16 mouse cellular contexts compared by ENCODE assay signal in genomic region chr17:64917830-64918229, GRCm38 (mm10).
"Had no signal": no experiment of that assay in that cellular context is flagged by ENCODE, and none has a peak within 500 bp of the region (broad histone marks: within the 10 kb centered on the region; RNA-seq: fewer than 3 reads in every experiment).

No protein-coding gene starts in this region.

- H3K9me3 ChIP-seq: limb, embryonic 13.5 days; midbrain, embryonic 12.5 days; midbrain, embryonic 15.5 days; neural tube, embryonic 12.5 days; neural tube, embryonic 15.5 days; stomach, embryonic 15.5 days had no signal

- H3K27ac ChIP-seq: kidney, postnatal 0 days; limb, embryonic 13.5 days; liver, embryonic 13.5 days; macrophage; midbrain, embryonic 12.5 days; midbrain, embryonic 15.5 days; neural tube, embryonic 12.5 days; neural tube, embryonic 15.5 days; stomach, embryonic 15.5 days had no signal

- H3K4me3 ChIP-seq: limb, embryonic 13.5 days; liver, embryonic 13.5 days; midbrain, embryonic 12.5 days; midbrain, embryonic 15.5 days; neural tube, embryonic 12.5 days; neural tube, embryonic 15.5 days; stomach, embryonic 15.5 days had no signal

- H3K4me1 ChIP-seq: liver, embryonic 13.5 days; stomach, embryonic 15.5 days had no signal

- H3K36me3 ChIP-seq: limb, embryonic 13.5 days; liver, embryonic 13.5 days; midbrain, embryonic 12.5 days; midbrain, embryonic 15.5 days; neural tube, embryonic 12.5 days; neural tube, embryonic 15.5 days; stomach, embryonic 15.5 days had no signal

- H3K27me3 ChIP-seq: limb, embryonic 13.5 days; liver, embryonic 13.5 days; midbrain, embryonic 12.5 days; midbrain, embryonic 15.5 days; neural tube, embryonic 12.5 days; neural tube, embryonic 15.5 days; stomach, embryonic 15.5 days had no signal

- DNase-seq: left cerebral cortex, postnatal 4 days; liver, embryonic 13.5 days; lung, adult 2 months; lung, postnatal 14 days; retina, postnatal 1 day; right cerebral cortex, postnatal 25 days; spleen, adult 18-20 months; thymus, postnatal 25 days had no signal

- H3K9ac ChIP-seq: limb, embryonic 13.5 days; liver, embryonic 13.5 days; midbrain, embryonic 12.5 days; midbrain, embryonic 15.5 days; neural tube, embryonic 12.5 days; neural tube, embryonic 15.5 days; stomach, embryonic 15.5 days had no signal
